Mouse (Mus musculus) neural tube, embryonic 14.5 days (tissue): Measurements from ENCODE around the gene Zfp39. TPM values are rescaled to one million over a fixed set of nuclear protein-coding genes. Genes with fewer than 3 reads are reported as not detected.

Source experiments
- ATAC-seq: fragments of 200-750 bp; cut with Nextera tagmentation; 2 replicates; pipeline ENCODE4 v1.8.0; 2017; ENCODE audit warnings: low read depth, mild to moderate bottlenecking, moderate TSS enrichment, moderate library complexity
- H3K27ac ChIP-seq: fragments of 300-500 bp; sonication (generic); 2 replicates; pipeline ENCODE4 v1.5.1; 2014; ENCODE audit warnings: low read depth, mild to moderate bottlenecking, control low read depth, low read length, moderate library complexity, mixed read lengths
- H3K27me3 ChIP-seq: fragments of 300-500 bp; sonication (generic); 2 replicates; pipeline ENCODE4 v1.6.1; 2014; ENCODE audit warnings: low read length; ENCODE audit not compliant: control insufficient read depth, insufficient read depth
- H3K36me3 ChIP-seq: fragments of 300-500 bp; sonication (generic); 2 replicates; pipeline ENCODE4 v1.6.1; 2014; ENCODE audit warnings: low read length, mixed read lengths; ENCODE audit not compliant: control insufficient read depth, insufficient read depth
- H3K4me1 ChIP-seq: fragments of 300-500 bp; sonication (generic); 2 replicates; pipeline ENCODE4 v1.6.1; 2014; ENCODE audit warnings: low read length; ENCODE audit not compliant: control insufficient read depth, insufficient read depth
- H3K4me2 ChIP-seq: fragments of 300-500 bp; sonication (generic); 2 replicates; pipeline ENCODE4 v1.6.1; 2014; ENCODE audit warnings: mild to moderate bottlenecking, low read depth, low read length, control low read depth
- H3K4me3 ChIP-seq: fragments of 300-500 bp; sonication (generic); 2 replicates; pipeline ENCODE4 v1.5.1; 2014; ENCODE audit warnings: low read depth, low read length, control low read depth, mixed read lengths
- H3K9ac ChIP-seq: fragments of 300-500 bp; sonication (generic); replicated peaks from 2 replicates; pipeline ENCODE4 v1.6.1; 2014; ENCODE audit warnings: low read depth, mild to moderate bottlenecking, control low read depth, low read length, mixed read lengths
- H3K9me3 ChIP-seq: fragments of 300-500 bp; sonication (generic); 2 replicates; pipeline ENCODE4 v1.6.1; 2016; ENCODE audit warnings: low read length; ENCODE audit not compliant: control insufficient read depth
- WGBS: fragments of 180-500 bp; shearing (Covaris S2); extraction: QIAGEN DNeasy Blood & Tissue Kit; methylation state at CpG from one replicate; pipeline ENCODE4 v1.1.7; 2014; 5-methylcytosine and 5-hydroxymethylcytosine counted together
- polyA plus RNA-seq: library from polyadenylated mRNA; unstranded; fragments of >200 nt; fragmentation: Nextera tagmentation; extraction: Ambion mirVana; gene quantifications from 2 replicates; pipeline ENCODE4 v1.2.1, GENCODE M21; 2014

Zfp39 gene
- polyA plus RNA-seq, 1 experiment from 2014 or later: 10.2 TPM

- Histone ChIP-seq H3K4me3 (no peak overlapping the region), H3K4me1 (peaks cover 8% of the 10 kb centered on the region; the same call in 1 of the 2 replicates), H3K4me2 (no peak overlapping the region), H3K9ac (no peak overlapping the region; the same call in 1 of the 2 replicates), H3K9me3 (no peaks in the 10 kb centered on the region), H3K36me3 (no peaks in the 10 kb centered on the region), H3K27ac (peak overlapping the region; percentile 16; the same call in 1 of the 2 replicates), H3K27me3 (no peaks in the 10 kb centered on the region)
- ATAC-seq: no peak
- 60% methylated on average over 5 of the region's 5 CpGs for WGBS
Measured at GRCm38 (mm10) chr11:58944136-58944535, 40.1 kb upstream of the Zfp39 start.

- Histone ChIP-seq H3K4me3 (peak overlapping the region; percentile 96), H3K4me2 (peak overlapping the region; percentile 89), H3K9ac (peak overlapping the region; percentile 93), H3K4me1 (peaks cover 29% of the 10 kb centered on the region), H3K9me3 (no peaks in the 10 kb centered on the region), H3K27ac (peak overlapping the region; percentile 94), H3K27me3 (no peaks in the 10 kb centered on the region; the same call in 1 of the 2 replicates), H3K36me3 (peaks cover 10% of the 10 kb centered on the region; the same call in 1 of the 2 replicates)
- ATAC-seq: peak; percentile 46
- WGBS: 13% methylated on average over 6 of the region's 6 CpGs
Measured at GRCm38 (mm10) chr11:58939088-58939439, 35.0 kb upstream of the Zfp39 start.

DNA sequence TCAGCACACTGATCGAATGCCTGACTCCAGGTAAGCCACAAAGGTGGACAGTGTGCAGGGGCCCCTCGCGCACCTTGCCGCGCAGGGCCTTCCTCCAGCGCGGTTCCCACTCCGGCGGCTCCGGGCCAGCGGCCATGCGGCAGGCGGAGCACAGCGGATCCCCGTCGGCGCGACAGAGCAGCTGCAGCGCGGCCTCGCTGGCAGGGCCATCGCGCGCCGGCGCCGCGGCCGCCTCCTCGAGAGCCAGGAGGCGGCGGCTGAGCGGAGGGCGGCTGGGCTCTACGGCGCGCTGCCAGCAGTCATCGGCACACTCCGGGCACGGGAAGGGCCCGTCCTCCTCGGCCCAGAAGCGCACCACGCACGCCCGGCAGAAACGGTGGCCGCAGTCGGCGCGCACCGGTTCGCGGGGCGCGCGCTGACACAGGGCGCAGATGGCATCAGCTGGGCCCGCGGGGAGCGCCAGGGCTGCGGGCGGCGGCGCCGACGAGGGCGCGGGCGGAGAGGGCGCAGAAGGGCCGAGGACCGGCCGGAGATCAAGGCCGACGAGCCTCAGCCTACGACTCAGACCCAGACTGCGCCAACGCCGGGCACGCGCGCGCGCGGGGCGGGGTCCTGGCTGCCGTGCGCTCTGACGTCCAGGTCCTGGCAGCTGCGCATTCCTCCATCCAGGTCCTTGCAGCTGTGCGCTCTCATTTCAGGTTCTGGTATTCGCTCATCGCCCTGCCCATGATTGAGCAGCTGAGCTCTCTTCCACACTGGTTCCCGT lies 34.5 kb upstream of the Zfp39 start, which contains the start of gene Rnf187:
Gene Rnf187 (minus strand): TSS at position 595 of the 766 bp plus-strand sequence.
- Histone ChIP-seq H3K4me3 (peak within 1 kb of the TSS; percentile 96), H3K4me1 (peaks cover 27% of the 10 kb centered on the region), H3K27me3 (no peaks in the 10 kb centered on the region; the same call in 1 of the 2 replicates), H3K9ac (peak within 1 kb of the TSS; percentile 93), H3K27ac (peak within 1 kb of the TSS; percentile 94), H3K9me3 (no peaks in the 10 kb centered on the region), H3K36me3 (peaks cover 15% of the 10 kb centered on the region; the same call in 1 of the 2 replicates), H3K4me2 (peak within 1 kb of the TSS; percentile 89)
- peak; percentile 97 for ATAC-seq
- under 1% methylated on average over 78 of the region's 95 CpGs for WGBS

GRCm38 (mm10) chr11:58937909-58938308 lies 33.9 kb upstream of the Zfp39 start:
- H3K27ac ChIP-seq: peak overlapping the region; percentile 94
- peak overlapping the region; percentile 96 for H3K4me3 ChIP-seq
- H3K27me3 ChIP-seq: no peaks in the 10 kb centered on the region; the same call in 1 of the 2 replicates
- H3K9ac ChIP-seq: peak overlapping the region; percentile 93
- H3K4me1 ChIP-seq: peaks cover 23% of the 10 kb centered on the region
- WGBS: under 1% methylated on average over 12 of the region's 13 CpGs
- H3K9me3 ChIP-seq: no peaks in the 10 kb centered on the region
- H3K36me3 ChIP-seq: peaks cover 21% of the 10 kb centered on the region
- ATAC-seq: no peak
- peak overlapping the region; percentile 89 for H3K4me2 ChIP-seq

- Histone ChIP-seq H3K9me3 (no peaks in the 10 kb centered on the region), H3K27me3 (no peaks in the 10 kb centered on the region), H3K27ac (no peak overlapping the region), H3K4me2 (no peak overlapping the region), H3K4me3 (no peak overlapping the region), H3K4me1 (peaks cover 7% of the 10 kb centered on the region), H3K9ac (no peak overlapping the region), H3K36me3 (peaks cover 31% of the 10 kb centered on the region)
- WGBS: 78% methylated on average over 4 of the region's 4 CpGs
- ATAC-seq: no peak
Measured at GRCm38 (mm10) chr11:58931576-58931975, 27.6 kb upstream of the Zfp39 start.

DNA sequence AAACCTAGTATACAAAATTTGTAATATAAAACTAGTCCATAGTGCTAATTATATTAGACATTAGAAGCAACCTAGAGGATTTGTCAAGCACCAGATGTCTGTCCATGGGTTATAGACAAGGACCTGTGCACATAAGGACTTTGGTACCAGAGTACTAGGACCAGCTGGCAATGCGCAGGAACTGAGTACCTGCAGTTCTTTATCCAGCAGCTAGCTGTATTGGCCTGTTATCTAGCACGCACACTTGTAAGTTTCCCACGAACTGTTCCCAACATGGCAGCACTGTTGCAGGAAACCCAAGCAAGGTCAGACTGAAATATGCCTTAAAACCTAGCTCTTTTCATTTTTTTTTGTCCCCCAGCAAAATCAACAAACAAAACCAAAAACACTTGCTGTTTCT lies 26.2 kb upstream of the Zfp39 start:
- 93% methylated on average over 3 of the region's 3 CpGs for WGBS
- H3K9me3 ChIP-seq: no peaks in the 10 kb centered on the region
- H3K27me3 ChIP-seq: no peaks in the 10 kb centered on the region
- no peak overlapping the region for H3K4me3 ChIP-seq
- H3K4me2 ChIP-seq: no peak overlapping the region
- peaks cover 26% of the 10 kb centered on the region for H3K36me3 ChIP-seq
- H3K4me1 ChIP-seq: no peaks in the 10 kb centered on the region
- H3K9ac ChIP-seq: no peak overlapping the region
- H3K27ac ChIP-seq: no peak overlapping the region
- ATAC-seq: no peak

GRCm38 (mm10) chr11:58929641-58930040 lies 25.6 kb upstream of the Zfp39 start:
- H3K4me1 ChIP-seq: no peaks in the 10 kb centered on the region
- no peak overlapping the region for H3K9ac ChIP-seq
- 61% methylated on average over 3 of the region's 3 CpGs for WGBS
- ATAC-seq: no peak
- H3K27ac ChIP-seq: no peak overlapping the region
- no peak overlapping the region for H3K4me3 ChIP-seq
- H3K9me3 ChIP-seq: no peaks in the 10 kb centered on the region
- H3K36me3 ChIP-seq: peaks cover 26% of the 10 kb centered on the region
- H3K27me3 ChIP-seq: no peaks in the 10 kb centered on the region
- no peak overlapping the region for H3K4me2 ChIP-seq

DNA sequence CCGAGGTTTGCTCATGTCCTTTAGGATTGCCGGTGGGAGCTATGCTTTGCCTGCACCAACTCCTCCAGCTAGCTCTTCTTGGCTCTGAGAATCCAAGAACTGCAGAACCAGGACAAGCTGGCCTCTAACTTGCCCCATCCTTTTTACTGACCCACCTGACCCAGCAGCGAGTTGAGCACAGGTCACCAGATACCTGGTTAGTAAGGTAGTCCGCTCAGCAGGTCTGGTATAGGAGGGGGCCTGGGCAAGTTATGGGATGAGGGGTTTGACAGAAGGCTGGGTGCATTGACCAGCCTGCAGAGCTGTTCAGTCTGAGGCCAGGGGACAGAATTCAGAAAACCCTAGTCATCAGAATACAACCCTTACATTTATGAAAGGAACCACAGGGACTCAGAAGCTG lies 25.0 kb upstream of the Zfp39 start:
- Histone ChIP-seq H3K4me1 (no peaks in the 10 kb centered on the region), H3K9me3 (no peaks in the 10 kb centered on the region), H3K36me3 (peaks cover 21% of the 10 kb centered on the region), H3K9ac (no peak overlapping the region), H3K27ac (no peak overlapping the region), H3K27me3 (no peaks in the 10 kb centered on the region), H3K4me3 (no peak overlapping the region), H3K4me2 (no peak overlapping the region)
- WGBS: 77% methylated on average over 4 of the region's 4 CpGs
- ATAC-seq: no peak
